Mouse (Mus musculus) myocyte (in vitro differentiated cells): ENCODE measurements around the gene Zbed4.

ENCODE experiments used
- CEBPB ChIP-seq: IDR thresholded peaks from 2 replicates; pipeline ENCODE4 v1.6.1; 2011; ENCODE audit warnings: mild to moderate bottlenecking, moderate library complexity; ENCODE audit not compliant: poor library complexity, insufficient read depth, severe bottlenecking
- POLR2A ChIP-seq: IDR thresholded peaks from one replicate; pipeline ENCODE4 v1.6.1; 2011; ENCODE audit warnings: low read depth, mild to moderate bottlenecking, control low read depth, moderate library complexity; ENCODE audit not compliant: insufficient read length
- TCF12 ChIP-seq: IDR thresholded peaks from one replicate; pipeline ENCODE4 v1.6.1; 2011; ENCODE audit warnings: mild to moderate bottlenecking, control low read depth; ENCODE audit not compliant: poor library complexity, insufficient read depth, severe bottlenecking
- USF1 ChIP-seq: IDR thresholded peaks from one replicate; pipeline ENCODE4 v1.6.1; 2011; ENCODE audit warnings: low read depth, mild to moderate bottlenecking, control low read depth, moderate library complexity

GRCm38 (mm10) chr15:88714021-88714589, 37.4 kb upstream of the Zbed4 start:
- TF ChIP-seq TCF12 (no peak), USF1 (no peak), POLR2A (no peak), CEBPB (no peak)
